Mouse (Mus musculus) lung, embryonic 14.5 days (tissue): Measurements from ENCODE around the gene Kbtbd2. TPM values are rescaled to one million over a fixed set of nuclear protein-coding genes. Genes with fewer than 3 reads are reported as not detected.

Source experiments
- ATAC-seq: fragments of 200-750 bp; cut with Nextera tagmentation; 2 replicates; pipeline ENCODE4 v1.8.0; 2017; ENCODE audit warnings: mild to moderate bottlenecking, moderate TSS enrichment, moderate library complexity; ENCODE audit not compliant: insufficient read depth
- DNase-seq: peaks from one replicate; pipeline ENCODE4 v3.0.0-alpha.2; 2015
- H3K27ac ChIP-seq: fragments of 300-500 bp; sonication (generic); 2 replicates; pipeline ENCODE4 v1.5.1; 2014; ENCODE audit warnings: low read depth, mild to moderate bottlenecking, moderate library complexity
- H3K27me3 ChIP-seq: fragments of 300-500 bp; sonication (generic); 2 replicates; pipeline ENCODE4 v1.6.1; 2014; ENCODE audit warnings: low read length, control low read depth; ENCODE audit not compliant: insufficient read depth
- H3K36me3 ChIP-seq: fragments of 300-500 bp; sonication (generic); 2 replicates; pipeline ENCODE4 v1.6.1; 2014; ENCODE audit warnings: control low read depth; ENCODE audit not compliant: insufficient read depth
- H3K4me1 ChIP-seq: fragments of 300-500 bp; sonication (generic); 2 replicates; pipeline ENCODE4 v1.6.1; 2014; ENCODE audit warnings: antibody characterized with exemption, control low read depth; ENCODE audit not compliant: insufficient read depth
- H3K4me2 ChIP-seq: fragments of 300-500 bp; sonication (generic); 2 replicates; pipeline ENCODE4 v1.6.1; 2014; ENCODE audit warnings: mild to moderate bottlenecking
- H3K4me3 ChIP-seq: fragments of 300-500 bp; sonication (generic); 2 replicates; pipeline ENCODE4 v1.5.1; 2014; ENCODE audit warnings: low read depth, low read length
- H3K9ac ChIP-seq: fragments of 300-500 bp; sonication (generic); 2 replicates; pipeline ENCODE4 v1.6.1; 2014
- H3K9me3 ChIP-seq: fragments of 300-500 bp; sonication (generic); 2 replicates; pipeline ENCODE4 v1.6.1; 2016; ENCODE audit warnings: low read depth, low read length, control low read depth
- CTCF ChIP-seq: IDR thresholded peaks from 2 replicates; pipeline ENCODE4 v1.5.1; 2016; ENCODE audit warnings: antibody characterized with exemption, low read depth
- WGBS: fragments of 180-500 bp; shearing (Covaris S2); extraction: QIAGEN DNeasy Blood & Tissue Kit; methylation state at CpG from one replicate; pipeline ENCODE4 v1.1.7; 2014; 5-methylcytosine and 5-hydroxymethylcytosine counted together
- polyA plus RNA-seq: library from polyadenylated mRNA; unstranded; fragments of >200 nt; fragmentation: Nextera tagmentation; extraction: Ambion mirVana; gene quantifications from 2 replicates; pipeline ENCODE4 v1.2.1, GENCODE M21; 2014

The Kbtbd2 gene
- polyA plus RNA-seq, 1 experiment from 2014 or later: 33.9 TPM

DNA sequence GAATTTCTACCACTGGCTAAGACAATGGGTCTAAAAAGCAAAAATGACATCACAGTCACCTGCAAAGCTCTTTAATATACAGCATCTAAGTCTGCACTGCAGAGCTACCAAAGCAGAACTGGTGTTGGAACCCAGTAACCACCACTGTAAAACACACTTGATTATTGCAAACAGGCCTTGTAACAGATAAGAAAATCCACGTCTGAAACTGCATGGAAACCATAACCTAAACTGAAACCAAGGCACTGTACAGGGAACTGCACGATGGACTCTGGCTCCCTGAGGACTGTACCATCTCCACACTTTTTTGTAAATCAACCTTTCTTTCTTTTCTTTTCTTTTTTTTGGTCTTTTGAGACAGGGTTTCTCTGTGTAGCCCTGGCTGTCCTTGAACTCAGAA is 9.9 kb downstream of the Kbtbd2 start:
- Histone ChIP-seq H3K27ac (no peak overlapping the region), H3K9me3 (peaks cover 3% of the 10 kb centered on the region; the same call in 1 of the 2 replicates)

DNA sequence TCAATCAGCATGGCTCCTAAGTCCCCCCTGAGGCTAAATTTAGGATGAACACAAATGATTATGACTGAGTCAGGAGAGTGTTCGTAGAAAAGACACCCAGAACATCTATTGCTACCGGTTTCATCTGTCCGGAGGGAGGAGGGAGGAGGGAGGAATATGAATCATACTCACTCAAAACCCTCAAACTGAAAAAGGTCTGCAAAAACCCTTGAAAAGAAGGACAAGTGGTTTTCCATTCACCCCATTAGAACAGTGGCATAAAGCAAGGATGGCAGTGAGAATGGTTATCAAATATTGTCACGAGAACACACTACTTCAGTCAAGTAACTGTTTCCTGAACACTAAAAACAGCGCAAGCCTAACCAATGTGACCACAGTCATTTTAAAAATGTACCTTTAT is 12.5 kb downstream of the Kbtbd2 start:
- no peak for ATAC-seq
- H3K4me3 ChIP-seq: no peak overlapping the region
- H3K27ac ChIP-seq: no peak overlapping the region
- no peak overlapping the region for H3K4me2 ChIP-seq
- 77% methylated on average over 5 of the region's 5 CpGs for WGBS
- no peak for DNase-seq
- no peak for TF ChIP-seq CTCF
- no peak overlapping the region for H3K9ac ChIP-seq
- peaks cover 55% of the 10 kb centered on the region for H3K36me3 ChIP-seq
- no peaks in the 10 kb centered on the region for H3K9me3 ChIP-seq
- no peaks in the 10 kb centered on the region for H3K27me3 ChIP-seq
- H3K4me1 ChIP-seq: no peaks in the 10 kb centered on the region

More for the DNA sequence above, 9.9 kb downstream of the Kbtbd2 start:
- WGBS: 91% methylated on average over 2 of the region's 2 CpGs
- no peaks in the 10 kb centered on the region for H3K27me3 ChIP-seq
- H3K9ac ChIP-seq: no peak overlapping the region
- no peak for ATAC-seq
- DNase-seq: no peak
- H3K4me3 ChIP-seq: no peak overlapping the region
- no peaks in the 10 kb centered on the region for H3K4me1 ChIP-seq
- H3K36me3 ChIP-seq: peaks cover 43% of the 10 kb centered on the region
- no peak overlapping the region for H3K4me2 ChIP-seq
- no peak for TF ChIP-seq CTCF

DNA sequence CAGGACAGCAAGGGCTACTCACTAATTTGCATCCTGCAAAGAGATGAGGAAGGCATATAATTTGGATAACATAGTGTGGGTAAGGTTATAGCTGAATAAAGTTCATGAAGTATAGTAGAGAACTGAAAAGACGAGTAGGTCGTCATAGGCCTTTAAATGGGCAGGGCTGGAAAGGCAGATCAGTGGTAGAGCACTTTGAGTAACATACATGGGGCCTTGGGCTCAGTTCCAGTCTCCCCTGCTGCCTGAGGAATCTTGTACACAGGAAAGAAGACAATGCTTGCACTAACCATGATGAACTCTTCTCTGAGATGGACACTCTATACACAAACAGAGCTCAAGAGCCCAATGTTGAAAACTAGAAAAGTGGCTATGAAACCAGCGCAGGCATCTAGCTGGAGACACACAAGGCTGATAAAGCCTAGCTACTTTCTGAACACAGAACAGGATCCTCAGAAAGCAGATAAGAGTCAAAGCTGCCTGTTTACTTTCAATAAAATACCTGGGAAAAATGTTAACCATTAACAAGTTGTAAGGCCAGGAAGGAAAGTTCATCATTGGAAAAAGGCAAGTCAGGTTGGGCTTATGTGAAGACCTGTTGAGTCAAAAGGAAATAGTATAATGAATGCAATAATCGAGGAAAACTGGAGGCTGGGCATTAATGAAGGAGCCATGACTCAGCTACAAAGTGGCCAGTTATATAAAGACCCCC is 13.9 kb downstream of the Kbtbd2 start:
- Histone ChIP-seq H3K4me1 (no peaks in the 10 kb centered on the region), H3K27ac (no peak overlapping the region), H3K9ac (no peak overlapping the region), H3K9me3 (no peaks in the 10 kb centered on the region), H3K4me3 (no peak overlapping the region), H3K4me2 (no peak overlapping the region), H3K36me3 (peaks cover 62% of the 10 kb centered on the region), H3K27me3 (no peaks in the 10 kb centered on the region)
- no peak for ATAC-seq
- no peak for DNase-seq
- WGBS: 68% methylated on average over 4 of the region's 4 CpGs
- no peak for TF ChIP-seq CTCF

GRCm38 (mm10) chr6:56779636-56780035 is 18.0 kb downstream of the Kbtbd2 start:
- Histone ChIP-seq H3K4me2 (no peak overlapping the region), H3K4me1 (no peaks in the 10 kb centered on the region), H3K9ac (no peak overlapping the region), H3K27ac (no peak overlapping the region), H3K27me3 (no peaks in the 10 kb centered on the region), H3K9me3 (no peaks in the 10 kb centered on the region), H3K4me3 (no peak overlapping the region), H3K36me3 (peaks cover 65% of the 10 kb centered on the region)
- TF ChIP-seq CTCF: no peak
- ATAC-seq (no peak), DNase-seq (no peak)
- 93% methylated on average over 5 of the region's 5 CpGs for WGBS

DNA sequence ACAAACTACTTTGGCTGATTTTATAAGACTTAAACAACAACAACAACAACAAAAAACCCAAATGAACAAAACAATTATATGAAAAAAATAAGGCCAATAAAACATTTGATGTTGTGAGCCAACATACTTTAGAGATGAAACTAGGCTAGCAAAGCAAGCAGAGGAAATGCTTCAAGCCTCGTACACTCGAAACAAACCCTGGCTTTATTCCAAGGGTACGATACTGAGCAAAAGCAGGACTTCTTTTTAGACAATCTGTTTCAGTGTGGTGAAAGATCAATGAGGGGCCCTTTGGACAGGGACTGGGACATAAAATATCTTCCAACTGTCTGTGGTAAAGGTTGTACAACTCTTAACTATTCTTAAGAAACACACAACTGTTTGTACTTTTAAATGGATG is 21.8 kb downstream of the Kbtbd2 start:
- Histone ChIP-seq H3K9ac (no peak overlapping the region), H3K27me3 (no peaks in the 10 kb centered on the region), H3K9me3 (no peaks in the 10 kb centered on the region), H3K27ac (no peak overlapping the region), H3K4me2 (no peak overlapping the region), H3K36me3 (peaks cover 47% of the 10 kb centered on the region), H3K4me1 (no peaks in the 10 kb centered on the region), H3K4me3 (no peak overlapping the region)
- DNase-seq (peak; percentile 71), ATAC-seq (no peak)
- TF ChIP-seq CTCF: no peak
- WGBS: 31% methylated on average over 3 of the region's 3 CpGs

GRCm38 (mm10) chr6:56765696-56766095 is 31.9 kb downstream of the Kbtbd2 start:
- no peak overlapping the region for H3K27ac ChIP-seq
- no peaks in the 10 kb centered on the region for H3K27me3 ChIP-seq
- ATAC-seq: no peak
- H3K4me2 ChIP-seq: no peak overlapping the region
- 78% methylated on average over 4 of the region's 4 CpGs for WGBS
- no peak overlapping the region for H3K4me3 ChIP-seq
- no peaks in the 10 kb centered on the region for H3K9me3 ChIP-seq
- TF ChIP-seq CTCF: no peak
- no peak overlapping the region for H3K9ac ChIP-seq
- H3K36me3 ChIP-seq: peaks cover 8% of the 10 kb centered on the region
- DNase-seq: no peak
- H3K4me1 ChIP-seq: no peaks in the 10 kb centered on the region

DNA sequence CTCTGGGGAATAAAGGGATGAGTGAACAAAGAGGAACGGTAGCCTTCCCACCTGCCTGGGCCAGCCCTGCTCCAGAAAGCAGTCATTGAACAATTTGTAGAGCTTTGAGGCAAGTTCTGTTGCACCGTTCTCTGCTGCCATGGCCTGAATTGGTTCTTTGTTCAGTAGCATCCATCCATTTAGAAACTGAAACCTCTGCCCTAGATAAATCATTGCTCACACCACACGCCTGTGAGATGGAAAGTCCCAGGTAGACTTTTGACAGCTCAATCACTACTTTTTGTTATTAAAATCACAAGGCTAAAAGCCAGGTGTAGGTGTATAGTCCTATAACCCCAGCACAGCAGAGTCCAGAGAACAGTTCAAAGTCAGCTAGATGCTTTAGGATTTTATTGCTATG is 32.3 kb downstream of the Kbtbd2 start:
- WGBS: 77% methylated on average over 3 of the region's 3 CpGs
- Histone ChIP-seq H3K36me3 (peaks cover 8% of the 10 kb centered on the region), H3K4me2 (no peak overlapping the region), H3K4me3 (no peak overlapping the region), H3K27ac (no peak overlapping the region), H3K9me3 (no peaks in the 10 kb centered on the region), H3K4me1 (no peaks in the 10 kb centered on the region), H3K9ac (no peak overlapping the region), H3K27me3 (no peaks in the 10 kb centered on the region)
- ATAC-seq (no peak), DNase-seq (no peak)
- no peak for TF ChIP-seq CTCF
